Mouse (Mus musculus): ENCODE data around the gene Gm6164.
"Not testable (repeated sequence)": the region's sequence is repeated elsewhere in the genome, so short reads cannot be mapped to it uniquely, and the experiment has no call there.

GRCm38 (mm10) chr7:20233728-20234127 lies 28.3 kb upstream of the Gm6164 start, which contains the start of gene Gm4498:
- TF ChIP-seq CHD2 (IDR thresholded peaks at IDR 0.05; ENCODE audit: low read depth, low read length); MAFK (IDR thresholded peaks at IDR 0.05; ENCODE audit: insufficient read depth, low read depth, low read length); ZNF384 (IDR thresholded peaks at IDR 0.05; ENCODE audit: low read depth, low read length): not testable (repeated sequence)
